Mouse (Mus musculus): Measurements from ENCODE around the gene Defb19.

- TF ChIP-seq CTCF (IDR thresholded peaks at IDR 0.05; ENCODE audit: extremely low read depth, insufficient read depth, insufficient read length, insufficient replicate concordance) = no peak
- TF ChIP-seq POLR2A (IDR thresholded peaks at IDR 0.05; ENCODE audit: low read depth, low read length) = no peak
These were observed 27.6 kb upstream of the Defb19 start for GRCm38 (mm10) chr2:152607746-152608145.

Measured in spleen, adult 2 months (tissue).